Mouse (Mus musculus) heart, adult 9 months (tissue): ENCODE data around the gene Crtc2.
A peak's percentile ranks its signal among the peaks of the same experiment; 100 is the strongest.

Source experiments
- DNase-seq, 2 experiments: peaks; one replicate each; pipeline ENCODE4 v3.0.0; 2022; ENCODE audit warnings: low spot score in 2 of 2

The Crtc2 gene

GRCm38 (mm10) chr3:90253653-90254418 is at the start of gene Crtc2:
Gene Crtc2, plus strand, starts transcription at chr3:90254163.
- peak; percentile 97 to 98 for DNase-seq

DNA sequence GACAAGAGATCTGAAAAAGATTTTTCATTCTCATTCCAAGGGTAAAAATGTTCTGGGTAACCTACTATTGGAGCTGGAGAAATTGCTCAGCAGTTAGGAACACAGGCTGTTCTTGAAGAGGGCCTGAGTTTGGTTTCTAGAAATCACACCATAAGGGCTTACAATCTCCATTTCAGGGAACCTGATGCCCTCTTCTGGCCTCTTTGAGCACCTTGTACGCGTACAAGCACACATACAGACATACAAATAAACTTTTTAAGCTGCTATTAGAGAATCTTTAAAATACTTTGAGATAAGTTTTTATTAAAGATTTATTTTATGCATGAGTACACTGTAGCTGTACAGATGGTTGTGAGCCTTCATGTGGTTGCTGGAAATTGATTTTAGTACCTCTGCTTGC is 49.4 kb upstream of the Crtc2 start:
- DNase-seq = no peak

DNA sequence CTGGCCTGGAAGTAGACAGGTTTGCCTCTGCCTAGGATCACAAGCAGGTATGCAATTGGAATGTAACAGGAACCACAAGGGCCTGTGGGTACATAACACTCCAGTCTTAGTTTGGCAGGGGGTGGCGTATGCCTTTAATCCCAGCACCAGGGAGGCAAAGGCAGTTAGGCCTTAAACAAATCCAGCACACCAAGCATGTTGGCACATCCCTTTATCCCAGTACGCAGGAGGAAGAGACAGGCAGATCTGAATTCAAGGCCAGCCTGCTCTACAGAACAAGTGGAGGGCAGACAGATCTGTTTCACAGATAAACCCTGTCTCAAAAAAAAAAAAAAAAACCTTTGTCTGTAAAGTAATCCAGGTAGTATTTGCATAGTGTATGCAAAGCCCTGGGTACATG is 45.3 kb upstream of the Crtc2 start:
- no peak for DNase-seq

- no peak for DNase-seq
Measured at GRCm38 (mm10) chr3:90209908-90210566, 43.9 kb upstream of the Crtc2 start.

DNA sequence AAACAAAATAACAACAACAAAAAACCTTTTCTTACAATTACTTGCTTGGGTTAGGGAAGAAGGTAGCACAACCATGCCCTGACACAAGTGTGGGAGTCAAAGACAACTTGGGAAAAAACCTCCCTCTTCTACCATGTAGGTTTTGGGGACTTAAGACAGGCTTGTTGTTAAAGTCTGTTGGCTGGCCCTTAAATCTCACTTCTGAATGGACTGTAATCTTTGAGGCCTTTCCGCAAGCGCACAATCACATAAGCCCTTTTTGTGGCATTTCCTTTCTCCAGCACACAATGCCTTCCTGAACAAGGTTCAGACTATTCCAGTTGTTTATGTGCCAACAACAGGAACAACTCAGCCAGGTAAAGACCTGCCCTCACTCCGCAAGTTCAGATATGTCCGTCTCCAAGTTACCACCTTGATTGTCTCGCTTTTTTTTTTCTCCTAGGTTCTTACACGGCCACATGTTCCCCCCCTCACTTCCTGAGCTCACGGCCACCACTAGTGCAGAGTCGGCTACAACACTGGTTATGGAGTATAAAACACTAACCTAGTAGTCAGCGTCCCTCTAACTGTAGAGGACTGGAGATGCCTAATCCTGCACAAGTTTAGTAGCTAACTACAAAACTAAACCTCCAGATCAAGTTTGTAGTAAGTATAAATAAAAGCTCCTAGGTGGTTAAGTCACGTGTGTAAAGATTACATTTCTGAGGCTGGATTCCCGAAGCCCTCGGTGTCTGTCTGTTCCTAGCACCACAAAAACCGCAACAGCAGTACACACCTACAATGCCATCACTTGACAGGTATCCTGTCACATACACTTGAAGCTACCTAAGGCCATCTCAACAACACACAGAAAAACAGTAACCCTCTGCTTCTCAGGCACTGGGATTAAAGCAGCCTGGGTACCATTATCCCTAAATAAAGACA is 42.2 kb upstream of the Crtc2 start:
- no peak for DNase-seq

GRCm38 (mm10) chr3:90212723-90213122 is 41.2 kb upstream of the Crtc2 start:
- DNase-seq = no peak

- peak; percentile 95 for DNase-seq
Measured at GRCm38 (mm10) chr3:90213377-90213866, 40.5 kb upstream of the Crtc2 start, which contains the start of the genes Rps27 and Rab13. Gene Rps27, minus strand, starts transcription at chr3:90213651. Gene Rab13, plus strand, starts transcription at chr3:90213695.

- no peak for DNase-seq
Measured at GRCm38 (mm10) chr3:90213956-90214684, 39.8 kb upstream of the Crtc2 start.

DNA sequence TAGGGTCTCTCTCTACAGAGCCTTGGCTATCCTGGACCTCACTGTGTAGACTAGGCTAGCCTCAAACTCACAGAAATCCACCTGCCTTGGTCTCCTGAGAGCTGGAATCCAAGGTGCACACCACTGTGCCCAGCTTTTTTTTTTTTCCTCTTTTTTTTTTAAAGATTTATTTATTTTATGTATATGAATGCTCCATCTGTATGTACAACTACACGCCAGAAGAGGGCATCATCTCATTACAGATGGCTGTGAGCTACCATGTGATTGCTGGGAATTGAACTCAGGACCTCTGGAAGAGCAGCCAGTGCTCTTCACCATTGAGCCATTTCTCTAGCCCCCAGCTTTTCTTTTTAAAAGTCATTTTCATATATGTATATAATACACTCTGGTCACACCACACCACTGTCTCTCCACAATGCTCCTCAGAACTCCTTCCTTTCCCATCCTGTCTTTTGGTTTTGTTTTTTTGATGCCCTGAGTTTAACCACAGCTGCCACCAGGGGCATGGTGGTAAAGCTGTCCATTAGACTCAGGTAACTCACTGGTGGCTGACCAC is 38.1 kb upstream of the Crtc2 start:
- DNase-seq = no peak

- DNase-seq = peak in 1 of 2 experiments; percentile 62
Measured at GRCm38 (mm10) chr3:90220088-90220487, 33.9 kb upstream of the Crtc2 start.

DNA sequence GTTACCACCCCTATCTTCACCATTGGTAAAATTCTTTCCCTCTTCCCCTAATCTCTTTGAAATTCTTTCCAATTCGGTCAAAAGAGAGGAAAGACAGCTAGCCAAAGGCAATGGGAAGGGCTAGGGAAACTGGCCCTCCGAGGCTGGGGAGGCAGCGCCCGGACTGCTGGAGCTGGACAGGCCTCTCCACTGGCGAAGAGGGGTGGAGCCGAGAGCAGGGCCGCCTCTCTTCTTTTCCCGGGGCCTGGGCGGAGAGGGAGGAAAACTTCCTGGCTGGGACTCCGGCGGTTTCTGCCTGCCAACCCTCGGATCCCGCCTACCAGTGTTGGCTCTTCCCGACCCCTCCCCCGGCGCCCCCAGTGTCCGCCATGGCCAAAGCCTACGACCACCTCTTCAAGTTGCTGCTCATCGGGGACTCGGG is 33.4 kb upstream of the Crtc2 start:
- peak; percentile 83 to 85 for DNase-seq

DNA sequence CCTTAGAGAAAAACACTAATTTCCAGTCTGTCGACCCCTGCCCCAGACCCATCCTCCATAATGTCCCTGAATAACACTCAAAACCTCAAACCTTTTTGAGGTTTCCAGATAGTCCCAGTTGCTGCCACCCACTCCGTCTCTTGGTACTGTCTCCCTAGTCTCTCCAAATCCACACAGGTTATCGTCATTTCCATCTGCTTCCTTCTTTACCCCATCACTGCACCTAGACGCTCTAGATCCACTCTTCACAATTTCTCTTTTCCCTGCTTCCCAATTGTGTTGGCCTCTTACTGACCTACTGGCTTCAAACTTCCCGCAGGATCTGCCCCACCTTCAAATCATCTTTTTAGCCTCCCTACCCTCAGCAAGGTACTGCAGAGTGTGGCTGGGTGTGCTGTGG is 32.8 kb upstream of the Crtc2 start:
- DNase-seq = no peak

- DNase-seq = no peak
Measured at GRCm38 (mm10) chr3:90222455-90222854, 31.5 kb upstream of the Crtc2 start.

DNA sequence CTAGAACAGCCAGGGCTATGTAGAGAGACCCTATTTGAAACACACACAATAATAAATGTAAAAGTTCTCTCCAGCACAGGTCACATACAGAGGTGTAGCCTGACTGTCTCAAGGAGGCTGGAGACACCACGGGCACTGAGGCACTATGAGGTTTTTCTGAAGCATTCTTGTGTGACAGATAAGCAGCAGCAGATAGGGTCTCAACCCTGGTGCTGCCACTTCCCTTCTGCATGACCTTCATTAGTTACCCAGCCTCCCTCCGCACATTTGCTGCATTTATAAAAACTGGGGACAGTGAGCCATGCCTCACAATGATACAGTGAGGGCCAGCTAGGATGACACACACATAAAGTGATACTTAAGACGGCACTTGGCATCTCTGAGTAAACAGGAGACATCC is 31.0 kb upstream of the Crtc2 start:
- no peak for DNase-seq

DNA sequence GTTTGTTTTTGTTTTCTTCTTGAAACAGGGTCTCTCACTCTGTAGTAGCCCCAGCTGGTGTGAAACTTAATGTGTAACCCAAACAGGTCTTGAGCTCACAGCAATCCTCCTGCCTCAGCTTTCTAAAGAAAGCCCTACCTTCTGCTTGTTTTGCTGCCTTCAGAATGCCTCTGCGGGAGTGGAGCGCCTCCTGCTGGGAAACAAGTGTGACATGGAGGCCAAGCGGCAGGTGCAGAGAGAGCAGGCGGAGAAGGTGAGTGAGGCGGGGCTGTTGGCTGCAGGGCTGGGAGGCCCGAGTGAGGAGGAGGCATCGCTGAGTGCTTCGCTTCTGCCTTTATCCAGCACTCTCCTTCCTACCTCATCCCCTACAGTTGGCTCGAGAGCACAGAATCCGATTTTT is 29.6 kb upstream of the Crtc2 start:
- no peak for DNase-seq

DNA sequence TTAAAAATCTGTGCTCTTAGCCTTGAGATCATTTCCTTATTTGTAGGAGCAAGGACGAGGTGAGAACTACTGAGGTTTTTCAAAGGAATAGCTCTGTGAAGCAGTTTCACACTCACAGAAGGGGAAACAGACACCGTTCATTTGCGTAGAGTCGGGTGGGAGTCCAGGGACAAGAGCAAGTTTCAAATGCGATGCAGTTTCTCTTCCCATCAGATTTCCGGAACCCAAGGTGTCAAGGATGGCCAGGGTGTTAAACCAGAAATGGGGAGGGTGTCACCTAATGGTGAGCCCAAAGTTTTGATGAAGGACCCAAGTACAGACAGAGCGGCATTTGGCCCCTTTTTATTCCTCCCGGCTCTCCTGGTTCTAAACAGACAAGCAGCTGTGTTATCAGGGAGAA is 22.9 kb upstream of the Crtc2 start:
- DNase-seq = no peak

GRCm38 (mm10) chr3:90231507-90232333 is 22.2 kb upstream of the Crtc2 start, which contains the start of gene Jtb:
Gene Jtb, plus strand, starts transcription at chr3:90231597.
- DNase-seq = peak; percentile 94 to 96

DNA sequence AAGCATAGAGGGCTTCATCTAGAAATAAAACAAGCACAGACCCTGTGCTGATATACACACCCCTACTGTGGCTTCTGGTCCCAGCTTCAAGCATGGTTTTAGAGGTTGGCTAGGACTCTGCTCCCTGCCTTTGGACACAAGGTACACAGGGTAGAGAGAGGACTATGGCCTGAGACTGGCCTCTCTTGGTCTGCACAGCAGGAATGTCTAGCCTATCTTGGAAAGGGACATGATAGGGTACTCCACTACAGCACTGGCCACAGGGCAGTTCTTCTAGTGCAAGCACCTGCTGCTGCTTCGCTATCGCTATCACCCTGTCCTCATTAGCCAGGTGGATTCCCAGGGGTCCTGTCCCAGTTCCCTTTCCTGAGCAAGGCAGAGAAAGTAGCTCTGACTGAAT is 12.7 kb upstream of the Crtc2 start:
- DNase-seq = no peak

- no peak for DNase-seq
Measured at GRCm38 (mm10) chr3:90241669-90242358, 12.1 kb upstream of the Crtc2 start.
